Mouse (Mus musculus) c-Kit-positive CD71-negative TER-119-negative erythroid progenitor cells, embryonic 14.5 days (primary cell): ENCODE measurements around the gene Limk2.

ENCODE experiments used
- DNase-seq: peaks from one replicate; pipeline ENCODE4 v3.0.0-alpha.2; 2013; ENCODE audit warnings: low read depth

Gene Limk2

GRCm38 (mm10) chr11:3412111-3412510, 3.1 kb upstream of the Limk2 start:
- DNase-seq, result no peak

GRCm38 (mm10) chr11:3408131-3408996, 625 bp downstream of the Limk2 start:
- DNase-seq, result no peak

- DNase-seq, result no peak
Observed at GRCm38 (mm10) chr11:3404287-3405047, 4.5 kb downstream of the Limk2 start.

- no peak for DNase-seq
Observed at GRCm38 (mm10) chr11:3403024-3403423, 6.0 kb downstream of the Limk2 start.

- no peak for DNase-seq
Observed at GRCm38 (mm10) chr11:3398318-3398717, 10.7 kb downstream of the Limk2 start.

GRCm38 (mm10) chr11:3396562-3396961, 12.4 kb downstream of the Limk2 start:
- DNase-seq, result no peak

- no peak for DNase-seq
Observed at GRCm38 (mm10) chr11:3396091-3396490, 12.9 kb downstream of the Limk2 start.

GRCm38 (mm10) chr11:3394520-3394919, 14.5 kb downstream of the Limk2 start:
- no peak for DNase-seq

GRCm38 (mm10) chr11:3392526-3392925, 16.5 kb downstream of the Limk2 start:
- DNase-seq, result no peak

GRCm38 (mm10) chr11:3390789-3391188, 18.2 kb downstream of the Limk2 start:
- DNase-seq, result no peak

GRCm38 (mm10) chr11:3389996-3390395, 19.0 kb downstream of the Limk2 start:
- no peak for DNase-seq

- DNase-seq, result no peak
Observed at GRCm38 (mm10) chr11:3387482-3388196, 21.4 kb downstream of the Limk2 start.

GRCm38 (mm10) chr11:3386941-3387368, 22.0 kb downstream of the Limk2 start:
- peak; percentile 69 for DNase-seq

GRCm38 (mm10) chr11:3382602-3383594, 26.1 kb downstream of the Limk2 start:
- no peak for DNase-seq

- DNase-seq, result no peak
Observed at GRCm38 (mm10) chr11:3381148-3381814, 27.7 kb downstream of the Limk2 start.

GRCm38 (mm10) chr11:3379427-3379826, 29.6 kb downstream of the Limk2 start:
- DNase-seq, result no peak

- no peak for DNase-seq
Observed at GRCm38 (mm10) chr11:3374741-3375140, 34.2 kb downstream of the Limk2 start.

- no peak for DNase-seq
Observed at GRCm38 (mm10) chr11:3374293-3374645, 34.7 kb downstream of the Limk2 start.

- DNase-seq, result no peak
Observed at GRCm38 (mm10) chr11:3373591-3374292, 35.2 kb downstream of the Limk2 start.
